Mouse (Mus musculus) v-Abl transformed pro-B cells (cell line): ENCODE measurements around the gene Slc25a38.

Source experiments
- in situ Hi-C, 2 experiments: fragments of 400-800 bp; cut with MboI; formaldehyde crosslinking; loops; one replicate each; pipeline ENCODE4 v1.15.1; 2025; ENCODE audit not compliant: unreplicated experiment in 2 of 2

Gene Slc25a38

DNA sequence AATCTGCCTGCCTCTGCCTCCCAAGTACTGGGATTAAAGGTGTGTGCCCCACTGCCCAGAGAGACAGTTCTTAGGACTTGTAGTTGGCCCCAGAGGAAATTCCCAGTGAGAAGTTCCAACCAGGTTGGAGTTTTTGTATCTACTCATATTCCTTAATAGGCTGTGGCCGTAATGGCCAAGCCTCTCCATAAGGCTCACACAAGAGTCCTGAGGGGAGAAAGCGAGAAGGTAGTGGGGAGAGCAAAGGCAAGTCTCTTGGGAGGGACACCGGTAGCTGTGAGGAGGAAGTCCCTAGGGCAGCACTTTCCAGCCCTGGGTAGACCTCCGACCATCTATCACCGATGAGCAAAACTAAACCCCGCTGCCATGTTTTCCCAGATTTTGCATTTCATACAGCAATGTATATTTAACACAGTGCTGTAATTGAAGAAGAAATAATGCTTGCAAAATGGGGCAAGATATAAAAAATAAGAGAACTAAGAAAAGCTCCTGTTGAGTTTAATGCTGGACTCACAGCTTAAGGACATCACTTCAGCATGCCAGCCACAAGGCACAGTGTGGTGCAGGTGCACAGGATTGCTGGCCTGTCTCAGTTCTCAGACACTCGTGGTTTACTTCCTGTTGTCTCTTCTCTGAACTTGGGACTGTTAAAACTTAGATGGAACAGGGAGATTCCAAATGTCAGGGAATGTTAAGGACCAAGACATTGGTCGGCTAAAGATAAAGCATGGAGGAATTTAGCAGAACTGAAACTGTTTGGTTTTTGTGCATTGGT, 23.0 kb downstream of the Slc25a38 start:
- in situ Hi-C loops, result loop anchor here (10.0 to 25.0 kb wide), 2 partner anchors 362 to 804 kb away; partner anchors contain the start of genes Ctnnb1 (in 1 of the 2) and Eif1b (in 1 of the 2)

DNA sequence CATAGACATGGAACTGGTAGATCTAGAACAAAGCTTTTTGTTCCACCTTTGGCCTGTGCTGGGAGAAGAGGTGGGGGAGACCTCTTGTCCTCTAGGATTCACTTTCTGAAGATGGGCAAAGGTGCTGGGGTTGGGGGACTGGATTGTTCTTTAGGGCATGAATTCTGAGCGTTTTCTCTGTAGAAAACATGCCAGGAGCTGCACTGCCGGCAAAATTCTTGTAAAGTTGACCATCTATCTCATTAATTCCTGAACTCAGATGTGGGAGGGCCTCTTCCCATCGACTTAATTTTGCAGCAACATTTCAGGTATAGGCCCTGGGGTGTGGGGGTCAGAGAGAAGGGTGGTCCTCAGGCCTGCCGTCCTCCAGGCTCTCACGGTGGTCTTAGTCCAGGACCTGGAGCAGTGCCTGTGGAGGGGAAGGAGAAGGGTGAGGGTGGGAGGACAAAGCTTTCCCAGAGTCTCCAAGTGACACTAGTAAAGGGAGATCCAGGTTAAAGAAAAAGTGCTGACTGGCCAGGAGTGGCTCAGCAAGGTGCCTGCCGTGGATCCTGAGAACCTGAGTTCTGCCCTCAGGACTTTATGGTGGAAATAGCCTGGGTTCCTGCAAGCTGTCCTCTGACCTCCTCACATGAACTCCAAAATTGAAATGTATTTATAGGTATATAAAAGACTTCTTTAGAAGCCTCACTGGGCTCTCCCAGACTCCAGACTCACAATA, 23.7 kb downstream of the Slc25a38 start:
- in situ Hi-C loops, result loop anchor here (10.0 to 25.0 kb wide), 2 partner anchors 361 to 803 kb away; partner anchors contain the start of genes Ctnnb1 (in 1 of the 2) and Eif1b (in 1 of the 2)

DNA sequence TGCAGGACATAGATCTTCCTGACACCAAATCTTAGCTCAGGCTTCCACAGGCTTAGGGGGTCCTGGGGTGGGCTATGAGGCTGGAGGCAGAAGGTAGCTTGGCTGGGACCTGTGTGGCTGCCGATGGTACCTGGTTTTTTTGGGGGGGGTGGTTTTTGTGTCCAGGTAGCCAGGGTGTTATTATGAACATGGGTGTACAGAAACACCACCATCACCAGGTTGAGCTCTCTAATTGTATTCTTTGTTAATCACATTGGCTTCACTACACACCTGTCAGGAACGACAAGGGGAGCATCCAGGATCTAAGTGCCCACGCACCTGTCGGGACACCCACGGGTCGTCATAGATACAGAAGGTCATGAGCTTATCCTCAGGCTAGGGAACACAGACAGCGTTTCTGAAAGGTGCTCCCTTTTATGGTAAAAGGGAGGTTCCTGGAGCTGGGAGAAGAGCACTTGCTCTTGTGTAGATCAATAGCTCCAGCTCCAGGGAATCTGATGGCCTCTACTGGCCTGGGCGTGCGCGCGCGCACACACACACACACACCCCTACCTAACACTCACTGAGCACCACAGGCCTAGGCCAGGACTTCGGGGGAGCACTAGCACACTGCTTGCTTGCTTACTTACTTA, 24.5 kb downstream of the Slc25a38 start:
- in situ Hi-C loops, result loop anchor here (10.0 to 25.0 kb wide), 2 partner anchors 360 to 803 kb away; partner anchors contain the start of genes Ctnnb1 (in 1 of the 2) and Eif1b (in 1 of the 2)

DNA sequence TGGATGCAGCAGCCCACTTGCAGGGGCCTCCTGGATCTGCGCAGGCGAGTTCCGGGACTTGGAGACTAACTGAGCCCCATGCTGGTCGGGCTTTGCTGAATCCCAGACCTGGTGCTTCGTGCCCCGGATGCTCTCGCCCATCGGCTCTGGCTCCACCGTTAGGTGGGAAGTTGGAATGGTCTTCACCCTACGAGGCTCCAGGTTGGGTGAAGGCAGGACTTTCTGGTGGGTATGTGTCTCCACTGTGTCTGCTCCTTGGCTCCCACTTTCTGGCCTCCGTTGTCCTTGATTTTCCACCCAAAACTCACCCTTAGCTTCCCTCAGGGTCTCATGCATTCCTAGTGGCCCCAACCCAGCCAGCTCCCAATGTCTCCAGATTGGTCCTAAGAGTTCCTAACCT, 25.3 kb downstream of the Slc25a38 start:
- in situ Hi-C loops, result loop anchor here (10.0 to 25.0 kb wide), 2 partner anchors 359 to 802 kb away; partner anchors contain the start of genes Ctnnb1 (in 1 of the 2) and Eif1b (in 1 of the 2)

DNA sequence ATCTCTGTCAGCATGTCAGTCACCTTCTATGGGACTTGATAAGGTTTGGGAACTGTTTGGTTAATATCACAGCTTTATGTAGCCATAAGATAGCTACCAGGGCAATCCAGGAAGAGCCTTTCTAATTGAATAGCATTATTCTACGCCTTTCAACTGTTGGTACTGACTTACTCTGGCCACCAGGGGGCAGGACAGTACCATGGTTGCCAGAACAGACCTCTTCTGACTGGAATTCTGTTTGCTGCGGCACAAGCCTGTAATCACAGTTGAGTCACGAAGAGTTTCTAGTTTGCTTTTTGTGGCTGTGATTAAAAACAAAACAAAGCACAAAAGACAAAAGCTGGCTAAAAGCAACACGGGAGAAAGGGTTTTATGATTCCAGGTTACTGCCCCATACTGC, 30.5 kb downstream of the Slc25a38 start:
- in situ Hi-C loops, result loop anchor here in 1 of 2 experiments (10.0 to 25.0 kb wide), 2 partner anchors 284 to 797 kb away; partner anchors contain the start of gene Ctnnb1

DNA sequence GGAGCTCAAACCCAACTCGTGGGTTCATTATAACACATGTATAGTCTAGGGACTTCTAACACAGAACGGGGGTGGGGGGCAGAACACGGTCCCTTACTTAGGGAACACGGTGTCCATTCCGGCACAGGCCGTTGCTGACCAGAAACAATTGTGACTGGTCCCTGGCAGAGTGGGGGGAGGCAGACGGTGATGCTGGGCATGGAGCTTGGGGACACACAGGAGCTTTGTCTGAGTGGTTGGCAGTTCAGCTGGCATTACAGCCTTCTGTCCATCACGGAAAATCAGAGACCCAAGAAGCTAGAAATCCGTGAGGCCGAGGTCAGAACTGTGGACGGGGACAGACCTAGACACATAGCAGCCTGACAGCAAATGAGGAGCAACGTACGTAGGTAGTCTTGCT, 34.3 kb downstream of the Slc25a38 start:
- in situ Hi-C loops, result loop anchor here in 1 of 2 experiments (10.0 to 25.0 kb wide), 2 partner anchors 280 to 793 kb away; partner anchors contain the start of gene Ctnnb1

DNA sequence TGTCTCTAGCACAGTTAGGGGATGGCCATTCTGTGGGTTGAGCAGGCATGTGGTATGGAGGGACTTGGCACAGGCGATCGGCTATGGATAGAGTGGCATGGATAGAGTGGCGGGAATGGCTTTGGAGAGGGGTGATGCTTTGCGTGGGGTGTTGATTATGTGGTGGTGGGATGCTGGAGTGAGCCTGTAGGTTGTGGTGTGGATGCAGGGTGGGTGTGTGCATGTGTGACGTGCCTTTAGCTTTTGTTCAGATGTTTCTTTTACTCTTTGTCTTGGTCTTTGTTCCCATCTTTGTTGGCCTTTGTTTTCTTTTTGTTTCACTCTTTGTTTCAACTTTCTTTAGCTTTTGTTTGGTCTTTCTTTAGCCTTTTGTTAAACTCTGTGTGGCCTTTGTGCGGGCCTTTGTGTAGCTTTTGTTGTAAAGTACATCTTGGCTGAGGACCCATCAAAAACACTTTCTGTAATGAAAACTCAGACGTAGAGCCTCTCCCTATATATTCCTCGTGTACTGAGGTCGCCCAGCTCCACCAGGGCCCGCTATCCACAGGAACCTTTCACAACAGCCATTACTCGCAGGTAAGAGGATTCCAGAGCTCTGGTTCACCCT, 39.2 kb downstream of the Slc25a38 start, which contains the start of gene Mobp:
TSS of gene Mobp (plus strand) at position 486 of the 607 bp plus-strand sequence.
- in situ Hi-C loops, result loop anchor here in 1 of 2 experiments (10.0 to 25.0 kb wide), 2 partner anchors 275 to 788 kb away; partner anchors contain the start of gene Ctnnb1

DNA sequence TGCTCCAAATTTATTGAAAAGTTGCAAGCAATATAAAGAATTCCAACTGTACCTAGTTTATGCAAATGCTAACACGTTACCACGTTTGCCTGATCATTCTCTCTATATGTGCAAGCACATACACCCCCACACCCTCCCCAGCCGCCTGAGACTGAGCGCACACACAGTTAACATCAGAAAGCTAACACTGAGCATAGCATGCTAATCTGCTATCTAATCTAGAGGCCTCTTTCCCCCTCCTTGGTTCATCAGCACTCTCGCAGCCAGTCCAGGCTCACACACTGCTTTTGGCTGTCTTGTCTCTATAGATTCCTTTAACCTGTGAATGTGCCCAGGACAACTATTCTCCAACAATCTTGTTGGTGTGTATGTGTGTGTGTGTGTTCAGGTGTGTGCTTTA, 41.0 kb downstream of the Slc25a38 start:
- in situ Hi-C loops, result loop anchor here in 1 of 2 experiments (25.0 kb wide), 1 partner anchor 261 kb away; no protein-coding TSS in a partner anchor

DNA sequence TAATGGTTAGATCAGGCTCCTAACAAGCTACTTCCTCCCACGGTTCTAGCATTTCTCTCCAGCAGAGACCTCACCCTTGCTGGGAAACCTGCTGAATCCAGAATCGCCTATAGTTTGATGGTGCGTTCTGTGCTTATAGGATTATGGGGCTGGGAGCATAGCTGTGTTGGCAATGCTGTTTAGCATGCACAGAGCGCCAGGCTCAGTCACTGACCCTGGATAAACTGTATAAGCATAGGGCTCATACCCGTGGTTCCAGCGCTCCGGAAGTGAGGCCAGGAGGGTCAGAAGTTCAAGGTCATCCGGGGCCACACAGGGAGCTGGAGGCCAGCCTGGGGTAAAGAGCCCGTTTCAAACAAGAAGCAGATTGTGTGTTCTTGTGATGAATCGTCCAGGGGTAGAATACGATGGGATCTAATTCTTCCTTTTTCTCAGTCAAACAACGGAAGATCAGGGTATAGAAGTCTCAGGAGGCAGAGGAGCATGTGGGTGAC, 41.8 kb downstream of the Slc25a38 start:
- in situ Hi-C loops, result loop anchor here in 1 of 2 experiments (25.0 kb wide), 1 partner anchor 260 kb away; no protein-coding TSS in a partner anchor

DNA sequence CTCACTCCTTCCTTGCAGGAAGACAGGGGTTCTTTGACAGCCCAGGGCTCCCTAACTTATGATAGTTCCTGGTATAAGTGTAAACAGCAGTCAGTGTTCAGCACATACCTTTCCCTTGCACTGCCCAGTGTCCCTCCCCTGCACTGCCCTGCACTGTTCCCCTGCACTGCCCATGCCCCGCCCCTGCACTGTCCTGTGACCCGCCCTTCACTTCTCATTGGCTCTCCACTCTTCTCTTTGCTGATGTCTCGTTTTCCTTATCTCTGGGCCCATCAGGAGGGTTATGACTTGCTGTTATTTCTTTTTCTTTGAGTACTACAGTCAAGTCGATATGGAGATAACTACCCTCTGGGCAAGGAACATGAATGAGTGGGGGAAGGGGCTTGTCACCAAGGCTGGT, 47.9 kb downstream of the Slc25a38 start:
- in situ Hi-C loops, result loop anchor here in 1 of 2 experiments (25.0 kb wide), 1 partner anchor 254 kb away; no protein-coding TSS in a partner anchor

DNA sequence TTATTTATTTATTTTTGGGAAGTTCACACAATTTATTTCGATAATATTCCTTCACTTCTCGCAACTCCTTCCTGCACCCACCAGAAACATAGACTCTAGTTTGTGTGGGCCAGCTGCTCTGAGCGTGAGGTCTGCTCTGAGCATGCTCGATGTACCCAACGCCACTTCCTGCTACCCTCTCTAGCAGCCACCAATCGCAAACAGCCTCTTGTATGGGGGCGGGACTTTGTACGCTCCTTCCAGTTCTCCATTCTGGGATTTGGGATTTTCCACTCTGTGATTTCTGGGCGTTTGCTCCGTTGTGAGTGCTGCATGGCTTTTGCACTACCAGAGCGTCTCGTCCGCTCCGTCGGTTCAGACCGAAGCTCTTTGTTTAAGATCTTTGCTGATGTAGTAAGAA, 53.7 kb downstream of the Slc25a38 start:
- in situ Hi-C loops, result loop anchor here in 1 of 2 experiments (25.0 kb wide), 1 partner anchor 248 kb away; no protein-coding TSS in a partner anchor

DNA sequence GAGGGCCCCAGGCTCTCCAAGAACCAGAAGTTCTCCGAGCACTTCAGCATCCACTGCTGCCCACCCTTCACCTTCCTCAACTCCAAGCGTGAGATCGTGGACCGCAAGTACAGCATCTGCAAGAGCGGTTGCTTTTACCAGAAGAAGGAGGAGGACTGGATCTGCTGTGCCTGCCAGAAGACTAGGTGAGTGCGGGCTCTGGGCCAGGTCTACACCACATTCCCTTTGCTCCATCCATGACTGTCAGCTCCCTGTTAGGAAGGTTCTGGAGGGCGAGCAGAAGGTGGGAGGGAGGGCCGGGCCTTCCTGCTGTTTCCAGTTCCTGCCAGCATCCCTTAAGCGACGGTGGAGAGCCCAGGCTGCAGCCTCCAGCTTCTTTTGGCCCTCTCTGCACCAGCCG, 57.7 kb downstream of the Slc25a38 start:
- in situ Hi-C loops, result loop anchor here in 1 of 2 experiments (25.0 kb wide), 1 partner anchor 244 kb away; no protein-coding TSS in a partner anchor

DNA sequence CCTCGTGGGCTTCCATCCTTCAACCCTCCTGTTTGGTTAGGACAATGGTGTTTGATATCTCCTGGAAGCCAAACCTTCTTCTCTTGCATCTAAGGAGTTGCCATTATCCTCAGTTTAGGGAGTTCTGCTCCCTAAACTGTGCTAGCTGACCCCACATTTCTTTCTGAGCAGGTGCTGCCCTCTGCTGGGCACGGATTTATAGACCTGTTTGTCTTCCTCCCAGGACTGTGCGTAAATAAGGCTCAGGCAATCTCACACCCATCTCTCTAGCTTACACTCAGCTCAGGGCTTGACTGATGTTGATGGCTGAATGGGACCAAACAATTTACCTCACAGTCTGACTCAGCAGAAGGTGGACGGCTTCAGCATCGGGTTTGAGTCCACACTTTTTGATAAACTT, 61.1 kb downstream of the Slc25a38 start:
- in situ Hi-C loops, result loop anchor here (5.0 to 25.0 kb wide), 3 partner anchors 64 to 241 kb away; partner anchors contain the start of gene Xirp1 (in 2 of the 2)
